Mouse (Mus musculus): ENCODE results near the gene Vcp.

The Vcp gene

DNA sequence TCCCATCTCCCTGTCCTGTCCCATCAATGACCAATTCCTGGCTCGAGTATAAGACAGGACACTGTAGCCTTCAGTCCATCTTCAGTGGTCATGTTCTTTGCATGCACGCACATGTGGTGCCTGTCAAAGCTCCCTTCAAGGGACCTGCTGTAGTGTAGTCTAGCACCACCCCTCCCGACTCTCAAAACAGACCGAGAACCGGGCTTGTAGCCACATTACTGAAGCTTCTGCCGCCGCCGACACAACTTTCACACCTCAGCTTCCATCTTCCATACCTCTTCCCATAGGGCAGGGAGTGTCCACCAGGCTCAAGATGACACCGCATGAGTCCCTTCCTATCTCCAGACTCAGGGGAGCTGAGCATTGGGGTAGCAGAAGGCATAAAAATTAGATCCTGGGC, 56.1 kb downstream of the Vcp start:
- no peak for DNase-seq (ENCODE audit: low spot score)

DNA sequence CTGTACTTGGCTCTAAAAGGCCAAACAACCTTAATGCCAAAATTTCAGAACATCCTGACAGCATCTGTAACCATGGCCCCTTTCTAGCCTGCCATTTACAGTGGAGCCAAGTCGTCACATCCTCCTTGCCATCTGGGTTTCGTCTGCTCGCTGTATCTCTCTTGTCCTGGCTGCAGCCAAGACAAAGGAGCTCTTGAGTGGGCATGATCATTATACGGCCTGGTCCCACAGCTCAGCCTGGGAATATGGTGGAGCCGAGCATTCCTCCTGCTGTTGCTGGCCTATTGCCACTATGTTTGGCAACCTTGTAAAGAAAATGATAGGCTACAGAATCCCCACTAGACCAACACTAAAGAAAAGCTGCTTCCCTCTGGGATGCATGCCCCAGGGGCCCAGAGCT, 57.0 kb downstream of the Vcp start:
- no peak for DNase-seq (ENCODE audit: low spot score)

- no peak for DNase-seq (ENCODE audit: low spot score)
Measured at GRCm38 (mm10) chr4:42941396-42941795, 58.9 kb downstream of the Vcp start.

- peak; percentile 74 for DNase-seq (ENCODE audit: low spot score)
Measured at GRCm38 (mm10) chr4:42933630-42934029, 66.7 kb downstream of the Vcp start.

GRCm38 (mm10) chr4:42932229-42932969, 67.9 kb downstream of the Vcp start:
- DNase-seq (ENCODE audit: low spot score): no peak

All from embryo, embryonic 10.5 days (tissue).